Mouse (Mus musculus): ENCODE data around the gene B3gnt2. TPM values are rescaled to one million over a fixed set of nuclear protein-coding genes. Genes with fewer than 3 reads are reported as not detected.

Gene B3gnt2
- polyA plus RNA-seq (2017; shearing (Covaris generic)): 22.3 TPM

DNA sequence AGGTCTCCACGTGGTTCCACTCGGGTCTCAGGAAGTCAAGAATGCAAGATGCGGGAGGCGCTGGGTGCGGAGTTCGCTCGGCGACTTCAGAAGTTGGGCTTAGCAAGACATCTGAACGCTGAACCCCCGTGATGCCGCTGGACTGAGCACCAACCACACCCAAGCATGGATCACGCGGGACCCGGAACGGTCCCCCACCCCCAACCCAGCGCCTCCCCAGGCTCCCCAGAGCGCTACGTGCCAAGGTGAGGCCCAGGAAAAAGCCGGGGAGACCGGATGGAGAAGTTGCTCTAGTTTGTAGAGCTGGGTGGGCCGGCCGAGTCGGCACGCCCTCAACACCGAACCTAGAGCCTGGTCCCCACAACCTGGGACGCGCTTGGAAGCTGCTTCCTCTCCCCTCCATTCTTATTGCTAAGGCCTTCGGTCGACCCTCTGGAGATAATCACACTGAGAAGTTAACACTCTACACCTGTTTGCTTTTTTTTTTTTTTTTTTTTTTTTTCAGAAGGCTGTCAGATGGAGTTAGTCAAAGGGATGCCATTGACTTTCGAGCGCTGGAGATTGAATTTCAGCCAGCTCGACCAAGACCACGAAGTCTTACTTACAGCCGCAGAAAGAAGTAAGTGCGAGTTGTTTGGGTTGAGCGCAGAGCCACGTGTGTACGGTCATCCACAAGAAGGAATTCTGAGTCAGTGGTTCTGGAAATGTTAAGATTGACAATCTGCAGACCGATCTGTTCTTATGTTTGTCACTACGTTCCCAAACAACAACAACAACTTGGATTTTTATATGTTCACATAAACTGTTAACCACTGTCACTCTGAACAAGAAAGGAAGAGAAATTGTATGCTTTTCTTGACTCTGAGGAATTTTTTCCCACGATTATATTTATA lies at the start of gene B3gnt2:
Gene B3gnt2 (minus strand): TSS at position 627 of the 893 bp plus-strand sequence.

Other genes with a start within 250 kb of the B3gnt2 start
- gene Zrsr1, start 111.0 kb upstream of the B3gnt2 start, polyA plus RNA-seq (2017; shearing (Covaris generic)): 2.8 TPM
- 32.5 TPM for gene Gm28048, start 121.1 kb upstream of the B3gnt2 start, polyA plus RNA-seq (2017; shearing (Covaris generic))
- gene Commd1, start 121.4 kb upstream of the B3gnt2 start, polyA plus RNA-seq (2017; shearing (Covaris generic)): 103 TPM
- gene Cct4, start 129.6 kb upstream of the B3gnt2 start, polyA plus RNA-seq (2017; shearing (Covaris generic)): 255 TPM
- gene Fam161a, start 146.6 kb upstream of the B3gnt2 start, polyA plus RNA-seq (2017; shearing (Covaris generic)): 3.2 TPM